Mouse (Mus musculus) midbrain, embryonic 15.5 days (tissue): ENCODE measurements around the gene Csmd2. TPM values are rescaled to one million over a fixed set of nuclear protein-coding genes. Genes with fewer than 3 reads are reported as not detected.

ENCODE experiments used
- ATAC-seq: fragments of 200-750 bp; cut with Nextera tagmentation; replicated peaks from 2 replicates; pipeline ENCODE4 v1.8.0; 2017; ENCODE audit warnings: moderate TSS enrichment
- H3K27ac ChIP-seq: fragments of 300-500 bp; sonication (generic); 2 replicates; pipeline ENCODE4 v1.5.1; 2015; ENCODE audit warnings: mild to moderate bottlenecking, inconsistent platforms
- H3K27me3 ChIP-seq: fragments of 300-500 bp; sonication (generic); replicated peaks from 2 replicates; pipeline ENCODE4 v1.6.1; 2015; ENCODE audit warnings: inconsistent platforms
- H3K36me3 ChIP-seq: fragments of 300-500 bp; sonication (generic); replicated peaks from 2 replicates; pipeline ENCODE4 v1.6.1; 2015; ENCODE audit warnings: inconsistent platforms
- H3K4me1 ChIP-seq: fragments of 300-500 bp; sonication (generic); 2 replicates; pipeline ENCODE4 v1.6.1; 2015; ENCODE audit warnings: inconsistent platforms
- H3K4me2 ChIP-seq: fragments of 300-500 bp; sonication (generic); 2 replicates; pipeline ENCODE4 v1.6.1; 2015; ENCODE audit warnings: inconsistent platforms, mild to moderate bottlenecking, moderate library complexity
- H3K4me3 ChIP-seq: fragments of 300-500 bp; sonication (generic); 2 replicates; pipeline ENCODE4 v1.5.1; 2015; ENCODE audit warnings: mild to moderate bottlenecking, inconsistent platforms
- H3K9ac ChIP-seq: fragments of 300-500 bp; sonication (generic); 2 replicates; pipeline ENCODE4 v1.6.1; 2015; ENCODE audit warnings: mild to moderate bottlenecking, inconsistent platforms
- H3K9me3 ChIP-seq: fragments of 300-500 bp; sonication (generic); 2 replicates; pipeline ENCODE4 v1.6.1; 2016; ENCODE audit warnings: inconsistent platforms
- WGBS: fragments of 180-500 bp; shearing (Covaris S2); methylation state at CpG from one replicate; pipeline ENCODE4 v1.1.7; 2015; ENCODE audit warnings: mixed read lengths; 5-methylcytosine and 5-hydroxymethylcytosine counted together
- polyA plus RNA-seq: library from polyadenylated mRNA; unstranded; fragments of >200 nt; fragmentation: Nextera tagmentation; extraction: Ambion mirVana; gene quantifications from 2 replicates; pipeline ENCODE4 v1.2.1, GENCODE M21; 2015

Gene Csmd2
- polyA plus RNA-seq, 1 experiment from 2014 or later, result 15.1 TPM

DNA sequence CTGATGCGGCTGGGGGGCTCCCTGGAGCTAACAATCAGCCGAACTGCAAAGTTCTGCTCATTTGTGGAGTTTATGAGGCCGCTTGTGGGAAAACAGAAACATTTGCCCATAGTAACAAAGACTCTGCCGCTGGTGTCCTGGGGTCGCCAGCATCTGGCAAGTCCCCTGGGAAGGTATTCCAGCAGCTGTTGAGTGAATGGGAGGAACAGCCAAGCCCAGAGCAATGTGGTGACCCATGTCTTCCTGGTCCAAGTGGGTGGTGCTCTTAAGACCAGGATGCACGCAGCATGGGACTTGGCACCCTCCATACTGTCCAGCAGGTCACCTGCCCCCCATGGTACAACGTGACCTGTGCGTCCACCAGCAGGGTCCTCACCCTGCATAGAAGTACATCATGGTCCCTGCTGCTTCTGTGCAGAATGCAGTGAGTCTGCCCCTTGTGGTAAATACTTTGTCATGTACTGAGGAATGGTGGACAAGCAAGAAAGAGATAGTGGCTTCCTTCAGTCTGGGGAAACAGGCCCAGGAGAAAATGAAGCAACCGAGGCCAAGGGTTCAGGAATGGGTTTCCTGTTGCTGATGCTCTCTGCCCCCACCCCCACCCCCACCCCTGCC lies 281.7 kb downstream of the Csmd2 start:
- WGBS, result 83% methylated on average over 9 of the region's 9 CpGs
- Histone ChIP-seq H3K4me1 (peaks cover 14% of the 10 kb centered on the region), H3K27me3 (no peaks in the 10 kb centered on the region), H3K9me3 (no peaks in the 10 kb centered on the region), H3K27ac (no peak overlapping the region), H3K9ac (no peak overlapping the region), H3K36me3 (no peaks in the 10 kb centered on the region), H3K4me3 (no peak overlapping the region), H3K4me2 (no peak overlapping the region)
- ATAC-seq, result no peak

DNA sequence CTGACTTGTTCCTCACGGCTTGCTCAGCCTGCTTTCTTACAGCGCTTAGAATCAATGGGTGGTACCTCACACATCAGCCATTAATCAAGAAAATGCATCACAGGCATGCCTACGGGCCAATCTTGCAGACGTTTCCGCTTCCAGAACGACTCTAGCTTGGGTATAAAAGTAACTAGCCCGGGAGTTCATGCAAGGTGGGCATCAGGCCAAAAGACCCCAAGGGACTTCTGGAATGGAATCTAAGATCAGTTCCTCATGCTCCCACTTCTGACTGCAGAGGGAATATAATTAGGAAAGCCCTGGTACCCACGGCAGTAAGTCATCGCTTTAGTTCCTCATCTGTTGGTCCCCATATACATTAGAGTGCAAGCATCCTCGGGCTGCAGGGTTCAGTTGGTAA lies 282.5 kb downstream of the Csmd2 start:
- Histone ChIP-seq H3K36me3 (no peaks in the 10 kb centered on the region), H3K4me3 (no peak overlapping the region), H3K27me3 (no peaks in the 10 kb centered on the region), H3K4me2 (no peak overlapping the region), H3K9ac (no peak overlapping the region), H3K4me1 (peaks cover 14% of the 10 kb centered on the region), H3K9me3 (no peaks in the 10 kb centered on the region), H3K27ac (no peak overlapping the region)
- 73% methylated on average over 10 of the region's 10 CpGs for WGBS
- ATAC-seq, result no peak

DNA sequence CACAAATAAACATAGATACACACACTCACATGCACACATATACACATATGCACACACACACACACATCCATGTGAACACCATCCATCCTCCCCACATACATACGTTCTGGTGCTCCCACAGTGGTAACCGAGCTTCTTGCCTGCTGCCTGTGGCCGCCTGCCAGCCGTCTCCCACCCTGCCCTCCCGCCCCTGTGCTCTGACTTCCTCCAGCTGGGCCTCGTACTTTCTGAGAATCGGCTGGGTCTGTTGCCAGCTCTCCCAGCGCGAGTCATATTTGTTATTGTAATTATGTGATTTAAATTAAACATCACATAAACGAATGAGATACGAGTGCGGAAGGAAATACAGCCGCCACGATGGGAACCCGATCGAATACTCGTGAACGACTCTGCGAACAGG lies 283.3 kb downstream of the Csmd2 start:
- no peak for ATAC-seq
- H3K27me3 ChIP-seq, result no peaks in the 10 kb centered on the region
- H3K27ac ChIP-seq, result no peak overlapping the region
- no peak overlapping the region for H3K4me3 ChIP-seq
- H3K36me3 ChIP-seq, result no peaks in the 10 kb centered on the region
- 63% methylated on average over 19 of the region's 19 CpGs for WGBS
- H3K9ac ChIP-seq, result no peak overlapping the region
- no peak overlapping the region for H3K4me2 ChIP-seq
- H3K4me1 ChIP-seq, result peaks cover 14% of the 10 kb centered on the region
- no peaks in the 10 kb centered on the region for H3K9me3 ChIP-seq

DNA sequence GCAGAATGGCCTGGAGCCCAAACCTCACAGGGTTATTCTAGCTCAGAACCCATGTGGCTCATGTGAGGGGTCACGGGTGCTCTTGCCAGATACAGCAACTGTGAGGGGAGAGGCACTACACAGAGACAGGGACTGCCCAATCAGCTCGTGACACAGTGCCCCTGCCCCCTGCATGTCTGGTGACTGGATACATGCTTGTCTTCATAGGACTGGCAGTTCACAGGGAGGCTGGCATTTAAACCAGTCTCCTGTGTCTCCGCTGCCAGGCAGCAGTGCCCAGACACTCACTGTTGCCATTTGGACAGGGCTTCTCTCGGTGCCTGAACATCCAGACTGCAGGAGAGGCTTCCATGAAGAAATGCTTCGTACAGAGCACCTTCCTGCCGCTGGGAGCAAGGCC lies 284.8 kb downstream of the Csmd2 start:
- Histone ChIP-seq H3K27me3 (no peaks in the 10 kb centered on the region), H3K4me1 (peaks cover 14% of the 10 kb centered on the region), H3K4me3 (no peak overlapping the region), H3K9me3 (no peaks in the 10 kb centered on the region), H3K36me3 (no peaks in the 10 kb centered on the region), H3K27ac (peak overlapping the region; percentile 57; the same call in 1 of the 2 replicates), H3K4me2 (no peak overlapping the region), H3K9ac (no peak overlapping the region)
- 50% methylated on average over 6 of the region's 6 CpGs for WGBS
- ATAC-seq, result no peak

DNA sequence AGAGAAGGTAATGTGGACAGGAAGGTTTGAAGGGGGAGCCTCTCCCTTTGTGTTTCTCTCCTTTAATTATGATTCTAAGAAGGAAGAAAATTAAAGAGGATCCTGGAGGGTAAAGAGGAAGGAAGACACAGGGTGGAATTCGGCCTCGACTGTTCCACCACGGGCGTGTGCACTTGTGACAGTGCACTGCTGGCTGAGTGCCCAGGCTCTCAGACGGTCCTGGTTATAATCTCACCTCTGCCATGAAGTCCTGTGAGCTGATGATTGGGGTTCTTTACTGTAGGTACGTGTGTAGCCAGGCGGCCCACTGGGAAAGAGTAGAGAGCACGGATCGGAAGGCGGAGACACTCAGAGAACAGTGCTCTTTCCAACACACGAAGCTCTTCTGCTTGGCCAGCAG lies 285.5 kb downstream of the Csmd2 start:
- Histone ChIP-seq H3K9me3 (no peaks in the 10 kb centered on the region), H3K4me3 (no peak overlapping the region), H3K9ac (no peak overlapping the region), H3K4me2 (no peak overlapping the region), H3K27me3 (no peaks in the 10 kb centered on the region), H3K36me3 (no peaks in the 10 kb centered on the region), H3K4me1 (peaks cover 14% of the 10 kb centered on the region), H3K27ac (0 out of 2 replicates have a peak overlapping the region, but pooled peaks have one; percentile 18)
- no peak for ATAC-seq
- 68% methylated on average over 11 of the region's 11 CpGs for WGBS

DNA sequence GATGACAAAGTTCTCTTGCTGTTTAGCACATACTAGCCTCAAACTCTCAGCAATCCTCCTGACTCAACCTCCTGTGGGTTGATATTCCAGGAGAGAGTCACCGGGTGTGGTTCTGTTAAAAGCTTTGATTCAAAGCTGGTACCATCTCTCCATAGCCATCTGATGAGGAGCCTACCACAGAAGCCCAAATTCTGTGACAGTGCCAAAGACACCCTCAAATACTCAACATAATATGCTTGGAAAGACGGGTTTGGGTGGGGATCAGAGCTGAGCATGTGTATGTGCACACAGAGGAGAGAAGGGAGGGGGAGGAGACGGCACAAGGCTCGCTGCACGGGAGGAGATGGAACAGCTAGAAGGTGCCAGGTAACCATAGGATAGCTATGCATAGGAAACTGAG lies 287.5 kb downstream of the Csmd2 start:
- ATAC-seq, result no peak; the same call in 1 of the 2 replicates
- 68% methylated on average over 5 of the region's 5 CpGs for WGBS
- no peaks in the 10 kb centered on the region for H3K9me3 ChIP-seq
- H3K27me3 ChIP-seq, result no peaks in the 10 kb centered on the region
- H3K36me3 ChIP-seq, result no peaks in the 10 kb centered on the region
- no peak overlapping the region for H3K9ac ChIP-seq
- H3K4me1 ChIP-seq, result peaks cover 14% of the 10 kb centered on the region
- H3K4me2 ChIP-seq, result no peak overlapping the region
- H3K27ac ChIP-seq, result no peak overlapping the region
- H3K4me3 ChIP-seq, result no peak overlapping the region

DNA sequence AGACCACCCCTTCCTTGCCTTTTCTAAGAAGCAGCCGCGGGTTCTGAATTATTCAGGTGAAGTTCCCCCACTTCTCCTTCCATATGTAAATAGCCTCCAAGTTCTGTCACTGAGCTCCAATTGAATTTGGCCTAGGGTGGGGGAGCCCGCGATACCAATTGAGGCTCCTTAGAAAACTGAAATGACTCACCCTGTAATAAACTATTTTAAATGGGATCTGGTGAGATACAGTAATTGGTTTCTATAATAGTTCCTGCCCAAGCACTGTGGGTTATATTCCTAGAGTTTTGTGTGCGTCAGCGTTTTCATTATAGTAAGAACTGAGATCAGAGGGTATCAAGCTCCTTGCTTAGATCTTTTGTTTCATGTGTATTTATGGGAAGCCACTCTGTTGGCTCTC lies 287.9 kb downstream of the Csmd2 start:
- H3K9me3 ChIP-seq, result no peaks in the 10 kb centered on the region
- no peaks in the 10 kb centered on the region for H3K27me3 ChIP-seq
- H3K36me3 ChIP-seq, result no peaks in the 10 kb centered on the region
- WGBS, result 52% methylated on average over 6 of the region's 6 CpGs
- peaks cover 14% of the 10 kb centered on the region for H3K4me1 ChIP-seq
- H3K4me2 ChIP-seq, result no peak overlapping the region
- no peak for ATAC-seq
- H3K9ac ChIP-seq, result no peak overlapping the region
- H3K27ac ChIP-seq, result no peak overlapping the region
- H3K4me3 ChIP-seq, result no peak overlapping the region

DNA sequence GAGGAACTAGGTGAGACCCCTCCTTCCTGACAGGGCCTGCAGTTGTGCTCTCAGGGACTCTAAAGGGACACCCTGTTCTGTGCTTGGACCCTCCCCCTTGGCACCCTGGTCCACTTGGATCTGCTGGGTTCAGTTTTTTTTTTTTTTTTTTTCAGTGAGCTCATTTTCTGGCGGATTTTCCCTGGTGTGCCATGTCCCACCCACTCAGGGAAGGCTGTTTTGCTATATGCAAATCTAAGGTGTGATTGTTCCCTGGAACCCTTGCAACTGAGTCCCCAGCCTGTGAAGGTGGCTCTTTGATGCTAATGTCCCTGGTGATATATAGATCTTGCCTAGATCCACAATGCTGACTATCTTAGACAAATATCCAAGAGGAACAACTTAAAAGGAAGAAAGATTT lies 297.4 kb downstream of the Csmd2 start:
- Histone ChIP-seq H3K4me3 (no peak overlapping the region), H3K9me3 (no peaks in the 10 kb centered on the region), H3K4me2 (no peak overlapping the region), H3K27ac (no peak overlapping the region), H3K9ac (no peak overlapping the region), H3K4me1 (peaks cover 9% of the 10 kb centered on the region; the same call in 1 of the 2 replicates), H3K27me3 (no peaks in the 10 kb centered on the region), H3K36me3 (no peaks in the 10 kb centered on the region)
- 76% methylated on average over 1 of the region's 1 CpGs for WGBS
- no peak for ATAC-seq

DNA sequence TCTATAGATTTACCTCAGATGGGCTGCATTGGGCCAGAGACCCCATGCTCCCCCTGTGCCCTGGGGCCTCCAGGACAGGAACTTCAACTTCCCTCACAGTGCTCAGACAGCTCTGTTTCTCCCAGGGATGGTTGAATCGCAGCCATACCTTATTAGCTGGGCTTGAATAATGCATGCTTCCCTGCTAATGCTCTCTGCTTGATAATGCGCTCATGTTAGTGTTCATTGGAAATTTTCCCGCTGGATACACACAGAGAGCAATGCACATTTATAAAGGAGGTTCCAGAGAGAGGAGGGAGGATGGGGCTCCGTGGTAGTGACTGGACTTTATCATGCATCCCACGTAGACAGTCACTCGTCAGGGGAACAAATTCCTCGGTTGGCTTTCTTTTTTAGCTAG lies 300.4 kb downstream of the Csmd2 start:
- peak; percentile 60 for ATAC-seq
- Histone ChIP-seq H3K27ac (peak overlapping the region; percentile 53; the same call in 1 of the 2 replicates), H3K4me2 (no peak overlapping the region), H3K36me3 (no peaks in the 10 kb centered on the region), H3K4me3 (no peak overlapping the region), H3K27me3 (no peaks in the 10 kb centered on the region), H3K4me1 (peaks cover 9% of the 10 kb centered on the region; the same call in 1 of the 2 replicates), H3K9ac (no peak overlapping the region), H3K9me3 (no peaks in the 10 kb centered on the region)
- WGBS, result 39% methylated on average over 7 of the region's 7 CpGs

DNA sequence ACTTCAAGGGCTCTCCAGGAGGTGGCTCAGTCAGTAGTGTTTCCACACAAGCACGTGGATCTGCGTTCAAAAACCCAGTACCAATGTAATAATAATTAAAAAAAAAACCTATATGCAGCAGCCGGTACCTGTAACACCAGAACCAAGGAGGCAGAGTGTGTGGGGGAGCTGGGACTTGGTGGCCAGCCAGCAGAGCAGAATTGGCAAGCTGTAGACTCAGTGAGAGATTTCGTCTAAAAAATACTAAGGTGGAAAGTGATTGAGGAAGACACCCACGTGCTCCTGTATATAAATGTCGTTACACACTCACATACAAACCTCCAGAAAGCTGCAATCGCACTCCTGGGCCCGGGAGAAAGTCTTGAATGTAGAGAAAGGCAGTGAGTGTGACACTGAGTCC lies 316.4 kb downstream of the Csmd2 start:
- ATAC-seq, result no peak
- Histone ChIP-seq H3K9ac (no peak overlapping the region), H3K27ac (no peak overlapping the region), H3K4me2 (no peak overlapping the region), H3K27me3 (no peaks in the 10 kb centered on the region), H3K4me1 (no peaks in the 10 kb centered on the region), H3K4me3 (no peak overlapping the region), H3K36me3 (0 out of 2 replicates have a peak, but pooled peaks cover 2% of the 10 kb centered on the region), H3K9me3 (no peaks in the 10 kb centered on the region)
- WGBS, result 84% methylated on average over 8 of the region's 8 CpGs

DNA sequence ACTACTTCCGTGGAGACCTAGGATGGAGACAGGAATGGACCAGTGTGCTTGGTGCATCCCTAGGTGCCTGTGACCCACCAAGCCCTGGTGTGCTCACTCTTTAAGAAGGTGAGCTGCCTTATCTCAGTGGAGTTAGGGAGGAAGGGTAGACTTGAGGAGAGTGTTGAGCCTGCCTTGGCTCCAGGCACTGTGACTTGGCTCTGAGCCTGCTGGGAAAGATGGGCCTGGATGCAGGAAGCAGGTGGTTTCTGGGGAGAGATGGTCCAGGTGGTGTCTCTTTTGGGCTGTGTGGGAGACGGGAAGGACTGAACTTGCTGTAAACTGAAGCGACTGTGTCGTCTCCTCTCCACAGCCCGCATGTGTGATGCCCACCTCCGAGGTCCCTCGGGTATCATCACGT lies 318.4 kb downstream of the Csmd2 start:
- H3K4me2 ChIP-seq, result no peak overlapping the region
- no peak overlapping the region for H3K9ac ChIP-seq
- no peaks in the 10 kb centered on the region for H3K9me3 ChIP-seq
- H3K27me3 ChIP-seq, result no peaks in the 10 kb centered on the region
- H3K4me1 ChIP-seq, result no peaks in the 10 kb centered on the region
- WGBS, result 93% methylated on average over 8 of the region's 8 CpGs
- 0 out of 2 replicates have a peak, but pooled peaks cover 2% of the 10 kb centered on the region for H3K36me3 ChIP-seq
- no peak overlapping the region for H3K27ac ChIP-seq
- ATAC-seq, result no peak
- no peak overlapping the region for H3K4me3 ChIP-seq

DNA sequence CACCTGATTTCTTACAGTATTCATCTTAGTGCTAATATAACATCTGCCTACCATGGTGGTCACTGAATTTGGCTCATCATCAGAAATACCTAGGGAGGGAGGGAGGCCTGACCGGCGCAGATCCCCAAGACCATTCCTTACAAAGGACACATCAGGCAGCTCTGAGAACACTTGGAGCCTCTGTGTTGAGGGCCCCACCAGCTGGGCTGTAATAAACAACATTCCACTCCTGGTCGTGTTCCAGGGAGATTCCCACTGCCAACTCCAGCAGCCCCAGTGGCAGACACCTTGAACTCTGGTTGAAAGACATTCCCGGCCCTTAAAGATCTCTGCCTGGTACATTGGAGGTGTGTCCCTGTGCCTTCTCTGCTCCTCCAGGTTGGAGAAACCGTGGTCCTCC lies 327.7 kb downstream of the Csmd2 start:
- Histone ChIP-seq H3K27ac (no peak overlapping the region), H3K9me3 (no peaks in the 10 kb centered on the region), H3K4me1 (no peaks in the 10 kb centered on the region), H3K27me3 (no peaks in the 10 kb centered on the region), H3K9ac (no peak overlapping the region), H3K4me3 (no peak overlapping the region), H3K4me2 (no peak overlapping the region), H3K36me3 (no peaks in the 10 kb centered on the region)
- ATAC-seq, result no peak
- 80% methylated on average over 5 of the region's 5 CpGs for WGBS

DNA sequence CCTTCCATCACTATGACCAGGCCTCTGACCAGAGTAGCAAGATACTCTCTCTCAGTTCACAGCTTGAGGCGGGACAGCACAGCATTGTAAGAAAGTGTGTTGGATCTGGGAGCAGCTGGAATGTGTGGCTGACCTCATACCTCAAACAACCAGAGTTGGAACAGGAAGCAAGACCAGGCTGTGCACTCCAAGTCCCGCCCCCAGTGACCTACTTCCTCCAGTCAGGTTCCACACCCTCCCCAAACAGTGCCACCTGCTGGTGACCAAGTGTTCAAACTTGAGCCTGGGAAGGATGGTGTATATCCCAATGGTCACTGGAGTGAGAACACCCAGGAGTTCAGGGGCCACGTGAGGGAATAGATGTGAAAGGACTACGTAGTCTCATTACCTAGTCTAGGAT lies 330.3 kb downstream of the Csmd2 start:
- Histone ChIP-seq H3K4me3 (no peak overlapping the region), H3K4me2 (no peak overlapping the region), H3K9me3 (no peaks in the 10 kb centered on the region), H3K27me3 (no peaks in the 10 kb centered on the region), H3K27ac (no peak overlapping the region), H3K4me1 (no peaks in the 10 kb centered on the region), H3K36me3 (0 out of 2 replicates have a peak, but pooled peaks cover 2% of the 10 kb centered on the region), H3K9ac (no peak overlapping the region)
- no peak for ATAC-seq
- WGBS, result 95% methylated on average over 4 of the region's 4 CpGs
